Mouse (Mus musculus) liver, adult 2 months (tissue): ENCODE results near the gene Pram1.

Experiments used
- CTCF ChIP-seq: fragments of 200-500 bp; IDR thresholded peaks from 2 replicates; pipeline ENCODE4 v1.5.1; 2011; ENCODE audit warnings: low read depth, low read length, control low read depth
- POLR2A ChIP-seq: fragments of 200-500 bp; IDR thresholded peaks from 2 replicates; pipeline ENCODE4 v1.6.1; 2011; ENCODE audit warnings: low read length, control low read depth; ENCODE audit not compliant: insufficient read depth; ENCODE audit errors: extremely low read depth

GRCm38 (mm10) chr17:33686760-33687159, 48.9 kb downstream of the Pram1 start, which contains the start of gene Hnrnpm:
- TF ChIP-seq POLR2A (no peak), CTCF (no peak)
